Mouse (Mus musculus): ENCODE results near the gene Dnajc14. TPM values are rescaled to one million over a fixed set of nuclear protein-coding genes. Genes with fewer than 3 reads are reported as not detected.

Gene Dnajc14
- total and polyA plus RNA-seq, 3 experiments: 25.3 to 33.7 (median 32.6) TPM

GRCm38 (mm10) chr10:128801981-128802495, 1.8 kb upstream of the Dnajc14 start:
- in situ Hi-C loops (cut with MboI; ENCODE audit: low pct_ligation_motif_present, low pct_unique_long_range_greater_than_20kb, low sequenced_read_pairs): no loop called here
- DNase-seq (ENCODE audit: extremely low read depth): no peak
- no peak for TF ChIP-seq SMC3 (IDR thresholded peaks at IDR 0.05; ENCODE audit: low read depth, low read length)
- no peak for TF ChIP-seq POLR2A (IDR thresholded peaks at IDR 0.05; ENCODE audit: low read depth, low read length)
- TF ChIP-seq MYC (IDR thresholded peaks at IDR 0.05; ENCODE audit: low read depth, low read length): no peak
- no peak for TF ChIP-seq NRF1 (IDR thresholded peaks at IDR 0.05; ENCODE audit: low read depth, low read length)
- no peak for TF ChIP-seq JUN (IDR thresholded peaks at IDR 0.05; ENCODE audit: insufficient read depth, low read depth, low read length)
- no peak for TF ChIP-seq ZMIZ1 (IDR thresholded peaks at IDR 0.05; ENCODE audit: low read depth, low read length)
- no peak for TF ChIP-seq CTCF (conservative IDR thresholded peaks at IDR 0.05 in 1 of 2, IDR thresholded peaks at IDR 0.05 in 1 of 2; ENCODE audit: low read depth in 2 of 2, low read length in 2 of 2)
- no peak for TF ChIP-seq KAT2A (IDR thresholded peaks at IDR 0.05; ENCODE audit: insufficient replicate concordance, low read length)
- TF ChIP-seq JUND (conservative IDR thresholded peaks at IDR 0.05; ENCODE audit: low read depth, low read length): no peak
- no peak for TF ChIP-seq MAFK (IDR thresholded peaks at IDR 0.05; ENCODE audit: insufficient replicate concordance, low read length)
- no peak for TF ChIP-seq USF2 (conservative IDR thresholded peaks at IDR 0.05; ENCODE audit: low read depth, low read length)
- TF ChIP-seq MXI1 (IDR thresholded peaks at IDR 0.05; ENCODE audit: low read depth, low read length): no peak
- TF ChIP-seq RAD21 (IDR thresholded peaks at IDR 0.05; ENCODE audit: low read depth, low read length): no peak
- TF ChIP-seq MAZ (IDR thresholded peaks at IDR 0.05; ENCODE audit: low read depth, low read length): no peak
- no peak for TF ChIP-seq CHD1 (IDR thresholded peaks at IDR 0.05; ENCODE audit: low read depth, low read length)
- Histone ChIP-seq H3K4me2 (ENCODE audit: insufficient read depth, low read depth, poor library complexity, severe bottlenecking) (no peak overlapping the region), H3K36me3 (replicated peaks in 1 of 2; ENCODE audit: control insufficient read depth in 1 of 2, insufficient read depth in 1 of 2, low read length in 1 of 2) (peaks cover 0 to 28% of the 10 kb centered on the region in 2 experiments), H3K79me2 (replicated peaks; ENCODE audit: control insufficient read depth, extremely low read depth, insufficient read depth, poor library complexity, severe bottlenecking) (peaks cover 13% of the 10 kb centered on the region), H3K27ac (ENCODE audit: insufficient read depth, low read depth) (no peak overlapping the region), H3K9ac (ENCODE audit: insufficient read depth, low read depth) (no peak overlapping the region), H3K4me3 (replicated peaks in 1 of 3; ENCODE audit: low read depth in 2 of 3, low read length in 2 of 3, poor library complexity in 1 of 3) (no peak overlapping the region), H3K27me3 (replicated peaks) (no peaks in the 10 kb centered on the region), H3K4me1 (ENCODE audit: control insufficient read depth in 1 of 2, insufficient read depth in 2 of 2) (peaks cover 5 to 9% of the 10 kb centered on the region in 2 experiments), H3K9me3 (replicated peaks; ENCODE audit: low read length) (no peaks in the 10 kb centered on the region)
- dilution Hi-C loops (cut with MboI; ENCODE audit: extremely low pct_ligation_motif_present, extremely low pct_unique_long_range_greater_than_20kb, low sequenced_read_pairs): no loop called here

GRCm38 (mm10) chr10:128802956-128803355, 906 bp upstream of the Dnajc14 start:
- Histone ChIP-seq H3K27ac (ENCODE audit: insufficient read depth, low read depth) (no peak overlapping the region), H3K27me3 (replicated peaks) (no peaks in the 10 kb centered on the region), H3K79me2 (replicated peaks; ENCODE audit: control insufficient read depth, extremely low read depth, insufficient read depth, poor library complexity, severe bottlenecking) (peaks cover 22% of the 10 kb centered on the region), H3K9me3 (replicated peaks; ENCODE audit: low read length) (no peaks in the 10 kb centered on the region), H3K36me3 (replicated peaks in 1 of 2; ENCODE audit: control insufficient read depth in 1 of 2, insufficient read depth in 1 of 2, low read length in 1 of 2) (peaks cover 0 to 28% of the 10 kb centered on the region in 2 experiments), H3K4me3 (replicated peaks in 1 of 3; ENCODE audit: low read depth in 2 of 3, low read length in 2 of 3, poor library complexity in 1 of 3) (no peak overlapping the region), H3K4me1 (ENCODE audit: control insufficient read depth in 1 of 2, insufficient read depth in 2 of 2) (peaks cover 7 to 15% of the 10 kb centered on the region in 2 experiments), H3K4me2 (ENCODE audit: insufficient read depth, low read depth, poor library complexity, severe bottlenecking) (no peak overlapping the region), H3K9ac (ENCODE audit: insufficient read depth, low read depth) (no peak overlapping the region)
- TF ChIP-seq USF1 (IDR thresholded peaks at IDR 0.05; ENCODE audit: low read depth, low read length) (no peak), MAFK (IDR thresholded peaks at IDR 0.05; ENCODE audit: insufficient replicate concordance, low read length) (no peak), BHLHE40 (IDR thresholded peaks at IDR 0.05; ENCODE audit: low read depth, low read length) (no peak), ZKSCAN1 (IDR thresholded peaks at IDR 0.05; ENCODE audit: borderline replicate concordance, low read depth, low read length) (no peak), KAT2A (IDR thresholded peaks at IDR 0.05; ENCODE audit: insufficient replicate concordance, low read length) (no peak), SIN3A (IDR thresholded peaks at IDR 0.05; ENCODE audit: low read length) (no peak), JUND (conservative IDR thresholded peaks at IDR 0.05; ENCODE audit: low read depth, low read length) (no peak), RAD21 (IDR thresholded peaks at IDR 0.05; ENCODE audit: low read depth, low read length) (no peak), MXI1 (IDR thresholded peaks at IDR 0.05; ENCODE audit: low read depth, low read length) (no peak), MEF2A (IDR thresholded peaks at IDR 0.05; ENCODE audit: borderline replicate concordance, low read depth, low read length) (no peak), E2F4 (IDR thresholded peaks at IDR 0.05; ENCODE audit: insufficient replicate concordance, low read depth, low read length) (no peak), POLR2A (IDR thresholded peaks at IDR 0.05; ENCODE audit: low read depth, low read length) (no peak), TCF12 (IDR thresholded peaks at IDR 0.05; ENCODE audit: low read depth, low read length) (no peak), ETS1 (conservative IDR thresholded peaks at IDR 0.05; ENCODE audit: low read depth, low read length) (no peak), NELFE (IDR thresholded peaks at IDR 0.05; ENCODE audit: low read depth, low read length) (no peak)
- dilution Hi-C loops (cut with MboI; ENCODE audit: extremely low pct_ligation_motif_present, extremely low pct_unique_long_range_greater_than_20kb, low sequenced_read_pairs) (no loop called here), in situ Hi-C loops (cut with MboI; ENCODE audit: low pct_ligation_motif_present, low pct_unique_long_range_greater_than_20kb, low sequenced_read_pairs) (no loop called here)
- no peak for DNase-seq (ENCODE audit: extremely low read depth)
